Mouse (Mus musculus) liver, adult 2 months (tissue): ENCODE measurements around the gene Sp4. TPM values are rescaled to one million over a fixed set of nuclear protein-coding genes. Genes with fewer than 3 reads are reported as not detected.

ENCODE experiments used
- DNase-seq: peaks from one replicate; pipeline ENCODE4 v3.0.0-alpha.2; 2011; ENCODE audit warnings: low read depth, low spot score; ENCODE audit errors: extremely low read depth
- H3K27ac ChIP-seq: fragments of 200-500 bp; replicated peaks from 2 replicates; pipeline ENCODE4 v1.5.1; 2012; ENCODE audit warnings: low read depth, mild to moderate bottlenecking, control low read depth, inconsistent platforms, low read length; ENCODE audit not compliant: insufficient read depth
- H3K27me3 ChIP-seq: fragments of 200-500 bp; 2 replicates; pipeline ENCODE4 v1.6.1; 2012; ENCODE audit warnings: mild to moderate bottlenecking, moderate library complexity, low read length, inconsistent platforms; ENCODE audit not compliant: control insufficient read depth, insufficient read depth
- H3K36me3 ChIP-seq: fragments of 200-500 bp; 2 replicates; pipeline ENCODE4 v1.6.1; 2012; ENCODE audit warnings: low read length, inconsistent platforms; ENCODE audit not compliant: control insufficient read depth, insufficient read depth
- H3K4me1 ChIP-seq: fragments of 200-500 bp; 2 replicates; pipeline ENCODE4 v1.6.1; 2011; ENCODE audit warnings: low read length; ENCODE audit not compliant: control insufficient read depth, insufficient read depth
- H3K4me3 ChIP-seq: fragments of 200-500 bp; 2 replicates; pipeline ENCODE4 v1.5.1; 2011; ENCODE audit warnings: low read depth, mild to moderate bottlenecking, control low read depth, low read length, moderate library complexity; ENCODE audit not compliant: insufficient read depth
- H3K79me2 ChIP-seq: fragments of 200-500 bp; 2 replicates; pipeline ENCODE4 v1.6.1; 2012; ENCODE audit warnings: inconsistent platforms, mild to moderate bottlenecking, low read length, moderate library complexity; ENCODE audit not compliant: control insufficient read depth, insufficient read depth
- H3K9ac ChIP-seq: fragments of 200-500 bp; 2 replicates; pipeline ENCODE4 v1.6.1; 2012; ENCODE audit warnings: low read depth, mild to moderate bottlenecking, control low read depth, inconsistent platforms, low read length
- CTCF ChIP-seq: fragments of 200-500 bp; IDR thresholded peaks from 2 replicates; pipeline ENCODE4 v1.5.1; 2011; ENCODE audit warnings: low read depth, low read length, control low read depth
- POLR2A ChIP-seq: fragments of 200-500 bp; IDR thresholded peaks from 2 replicates; pipeline ENCODE4 v1.6.1; 2011; ENCODE audit warnings: low read length, control low read depth; ENCODE audit not compliant: insufficient read depth; ENCODE audit errors: extremely low read depth
- WGBS: fragments of 180-500 bp; shearing (Covaris S2); methylation state at CpG from one replicate; pipeline ENCODE4 v1.1.7; 2018; 5-methylcytosine and 5-hydroxymethylcytosine counted together
- polyA plus RNA-seq: library from polyadenylated mRNA; depleted of rRNA; stranded (reverse); fragments of >200 nt; gene quantifications from 2 replicates; pipeline ENCODE4 v1.2.3, GENCODE M21; 2012
- total RNA-seq: library from RNA; depleted of rRNA; stranded (reverse); fragments of >200 nt; gene quantifications from 2 replicates; pipeline ENCODE4 v1.2.3, GENCODE M21; 2014

Gene Sp4
- total and polyA plus RNA-seq, 2 experiments: 1.6 to 9.3 TPM

- WGBS: 42% methylated on average over 1 of the region's 1 CpGs
- H3K4me1 ChIP-seq: no peaks in the 10 kb centered on the region
- no peak overlapping the region for H3K27ac ChIP-seq
- H3K27me3 ChIP-seq: no peaks in the 10 kb centered on the region
- no peak overlapping the region for H3K4me3 ChIP-seq
- no peaks in the 10 kb centered on the region for H3K79me2 ChIP-seq
- H3K36me3 ChIP-seq: no peaks in the 10 kb centered on the region
- TF ChIP-seq CTCF: no peak
- no peak for TF ChIP-seq POLR2A
- no peak for DNase-seq
- no peak overlapping the region for H3K9ac ChIP-seq
Measured at GRCm38 (mm10) chr12:118263878-118264277, 37.4 kb downstream of the Sp4 start.

GRCm38 (mm10) chr12:118255292-118255782 is 45.9 kb downstream of the Sp4 start:
- Histone ChIP-seq H3K4me1 (no peaks in the 10 kb centered on the region), H3K4me3 (no peak overlapping the region), H3K27me3 (no peaks in the 10 kb centered on the region), H3K79me2 (no peaks in the 10 kb centered on the region), H3K9ac (no peak overlapping the region), H3K27ac (no peak overlapping the region), H3K36me3 (no peaks in the 10 kb centered on the region)
- 92% methylated on average over 1 of the region's 1 CpGs for WGBS
- no peak for DNase-seq
- TF ChIP-seq POLR2A (no peak), CTCF (no peak)

- Histone ChIP-seq H3K27ac (no peak overlapping the region), H3K9ac (no peak overlapping the region), H3K4me1 (no peaks in the 10 kb centered on the region), H3K79me2 (no peaks in the 10 kb centered on the region), H3K4me3 (no peak overlapping the region), H3K36me3 (no peaks in the 10 kb centered on the region), H3K27me3 (no peaks in the 10 kb centered on the region)
- DNase-seq: no peak
- 58% methylated on average over 3 of the region's 3 CpGs for WGBS
- TF ChIP-seq CTCF: no peak
- TF ChIP-seq POLR2A: no peak
Measured at GRCm38 (mm10) chr12:118221182-118221581, 80.1 kb downstream of the Sp4 start.

- Histone ChIP-seq H3K4me3 (no peak overlapping the region), H3K79me2 (no peaks in the 10 kb centered on the region), H3K36me3 (no peaks in the 10 kb centered on the region), H3K27ac (no peak overlapping the region), H3K27me3 (no peaks in the 10 kb centered on the region), H3K4me1 (no peaks in the 10 kb centered on the region), H3K9ac (no peak overlapping the region)
- DNase-seq: no peak
- no peak for TF ChIP-seq POLR2A
Measured at GRCm38 (mm10) chr12:118220062-118220461, 81.2 kb downstream of the Sp4 start.

GRCm38 (mm10) chr12:118212163-118212562 is 89.1 kb downstream of the Sp4 start:
- Histone ChIP-seq H3K27me3 (no peaks in the 10 kb centered on the region), H3K79me2 (no peaks in the 10 kb centered on the region), H3K27ac (no peak overlapping the region), H3K36me3 (no peaks in the 10 kb centered on the region), H3K4me1 (no peaks in the 10 kb centered on the region), H3K9ac (no peak overlapping the region), H3K4me3 (no peak overlapping the region)
- no peak for TF ChIP-seq CTCF
- no peak for TF ChIP-seq POLR2A
- DNase-seq: no peak
- 69% methylated on average over 2 of the region's 2 CpGs for WGBS

- TF ChIP-seq CTCF (no peak), POLR2A (no peak)
- no peaks in the 10 kb centered on the region for H3K36me3 ChIP-seq
- peak; percentile 62 for DNase-seq
- no peak within 1 kb of the TSS for H3K27ac ChIP-seq
- H3K9ac ChIP-seq: peak within 1 kb of the TSS; percentile 18; the same call in 1 of the 2 replicates
- peak within 1 kb of the TSS; percentile 54 for H3K4me3 ChIP-seq
- no peaks in the 10 kb centered on the region for H3K79me2 ChIP-seq
- WGBS: under 1% methylated on average over 47 of the region's 47 CpGs
- H3K4me1 ChIP-seq: no peaks in the 10 kb centered on the region
- H3K27me3 ChIP-seq: no peaks in the 10 kb centered on the region
Measured at GRCm38 (mm10) chr12:118198386-118199093, 102.7 kb downstream of the Sp4 start, which contains the start of gene Dnah11. Gene Dnah11 (minus strand): TSS chr12:118199043.
